Mouse (Mus musculus): ENCODE results near the gene Ston2.
"Not testable (repeated sequence)": the region's sequence is repeated elsewhere in the genome, so short reads cannot be mapped to it uniquely, and the experiment has no call there.

Ston2 gene

DNA sequence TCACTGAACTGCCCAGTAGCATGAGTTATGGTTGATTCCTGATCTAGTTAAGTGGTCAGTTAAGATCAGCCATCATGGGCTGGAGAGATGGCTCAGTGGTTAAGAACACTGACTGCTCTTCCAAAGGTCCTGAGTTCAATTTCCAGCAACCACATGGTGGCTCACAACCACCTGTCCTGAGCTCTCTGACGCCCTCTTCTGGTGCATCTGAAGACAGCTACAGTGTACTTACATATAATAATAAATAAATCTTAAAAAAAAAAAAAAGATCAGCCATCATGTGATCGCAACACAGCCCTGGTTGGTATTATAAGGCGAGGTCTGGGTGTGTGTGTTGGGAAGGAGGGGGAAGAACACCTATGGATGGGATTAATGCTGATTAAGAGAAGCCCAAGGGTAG, 259 bp upstream of the Ston2 start:
- DNase-seq, result not testable (repeated sequence)

DNA sequence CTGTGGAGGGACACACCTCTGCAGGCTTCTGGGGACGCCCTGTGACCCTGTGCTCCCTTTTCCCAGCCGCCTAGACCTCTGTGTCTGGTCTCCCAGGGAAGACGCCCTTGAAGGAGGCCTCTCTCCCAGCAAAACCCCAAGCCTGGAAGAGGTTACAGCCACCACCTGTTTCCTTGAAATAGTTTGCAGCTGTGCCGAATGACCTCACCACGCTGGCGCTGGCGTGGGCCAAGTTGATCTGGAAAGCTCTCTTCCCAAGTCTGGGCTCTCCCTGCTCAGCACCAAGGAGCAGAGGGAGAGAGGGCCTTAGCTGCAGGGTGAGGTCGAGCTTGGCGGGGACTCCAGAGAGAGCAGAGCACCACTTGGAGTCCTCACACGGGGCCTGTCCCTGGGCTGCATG, 1.8 kb downstream of the Ston2 start:
- no peak for DNase-seq

DNA sequence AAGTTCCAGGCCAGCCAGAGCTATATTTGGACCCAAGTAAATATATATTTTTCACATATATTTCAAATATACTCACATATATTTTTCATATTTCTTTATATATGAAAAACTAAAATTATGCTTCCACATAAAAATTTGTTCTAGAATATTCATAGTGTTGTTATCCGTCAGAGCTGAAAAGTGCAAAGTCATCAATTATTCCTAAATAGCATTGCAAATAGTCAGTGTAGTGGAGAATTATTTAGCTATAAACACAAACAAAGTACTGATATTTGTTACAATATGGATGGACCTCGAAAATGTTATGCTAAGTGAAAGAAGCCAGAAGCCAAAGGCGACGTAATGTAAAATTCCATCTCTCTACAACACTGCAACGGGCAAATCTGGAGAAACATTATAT, 6.8 kb downstream of the Ston2 start:
- no peak for DNase-seq

DNA sequence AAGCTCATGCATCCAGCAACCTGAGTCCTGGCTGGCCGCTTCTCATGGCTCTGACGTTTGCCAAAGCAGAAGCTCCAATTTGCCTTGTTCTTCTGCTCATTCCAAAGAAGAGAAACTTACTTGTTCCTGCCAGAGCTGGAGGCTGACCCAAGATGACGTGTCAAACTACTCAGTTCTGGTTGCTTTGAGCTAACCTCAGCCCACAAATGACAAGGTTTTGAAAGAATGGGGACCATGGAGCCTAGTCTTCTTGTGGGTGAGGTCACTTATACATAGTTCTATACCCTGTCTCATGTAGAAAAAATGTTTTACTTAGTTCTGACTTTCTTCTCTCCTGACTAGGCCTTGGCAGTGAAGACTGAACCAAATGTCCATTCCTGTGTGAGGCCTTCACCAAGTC, 7.7 kb downstream of the Ston2 start:
- no peak for DNase-seq

DNA sequence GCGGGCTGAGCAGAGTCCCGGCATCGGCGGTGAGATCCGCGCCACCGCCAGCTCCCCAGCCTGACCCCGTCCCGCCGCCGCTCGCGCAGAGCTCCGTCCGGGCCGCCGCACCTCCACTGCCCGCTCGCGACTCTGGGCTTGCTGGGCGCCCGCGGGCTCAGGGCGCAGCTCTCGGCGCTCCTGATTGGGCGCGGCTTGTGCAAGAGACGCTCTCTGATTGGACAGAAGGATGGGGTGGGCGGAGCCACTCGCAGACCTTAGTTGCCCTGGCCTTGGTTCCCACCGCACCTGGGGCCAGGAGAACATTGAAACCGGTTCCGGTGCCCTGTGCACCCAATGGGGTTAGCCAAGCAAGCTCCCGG, 9.2 kb downstream of the Ston2 start:
- DNase-seq, result peak; percentile 90

DNA sequence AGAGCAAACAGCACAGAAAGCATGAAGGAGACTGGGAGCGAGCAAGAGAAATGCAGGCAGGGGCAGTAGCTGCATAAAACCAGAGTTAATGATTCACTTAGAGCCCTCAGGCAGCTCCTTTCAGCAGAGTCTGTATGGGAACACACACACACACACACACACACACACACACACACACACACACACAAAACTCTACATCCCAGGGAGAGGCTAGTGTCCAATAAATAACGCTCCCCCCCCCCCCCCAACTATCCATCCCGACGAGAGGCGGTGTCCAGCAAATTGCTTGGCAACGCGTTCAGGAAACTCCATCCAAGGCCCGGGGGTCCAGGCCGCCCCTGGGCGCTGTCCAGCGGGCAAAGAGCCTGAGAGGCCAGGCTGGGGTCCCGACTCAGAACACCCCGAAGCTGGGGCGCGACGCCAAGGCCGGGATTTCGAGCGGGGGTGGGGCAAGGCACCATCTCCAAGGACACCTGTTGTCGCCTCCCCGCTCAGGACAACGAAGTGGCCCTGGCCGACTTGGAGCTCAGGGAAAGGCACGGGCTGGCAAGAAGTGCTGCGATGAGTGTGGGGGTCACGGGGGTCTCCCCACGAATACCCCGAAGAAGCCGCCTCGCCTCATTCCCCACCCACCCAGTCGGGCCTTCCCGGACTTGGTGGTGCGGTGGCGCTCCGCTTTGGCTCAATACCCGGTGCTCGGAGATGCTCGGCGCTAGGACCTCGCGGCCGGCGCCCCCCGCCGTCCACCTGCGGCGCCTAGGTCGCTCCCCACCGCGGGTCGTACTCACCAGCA, 9.8 kb downstream of the Ston2 start:
- DNase-seq, result no peak

DNA sequence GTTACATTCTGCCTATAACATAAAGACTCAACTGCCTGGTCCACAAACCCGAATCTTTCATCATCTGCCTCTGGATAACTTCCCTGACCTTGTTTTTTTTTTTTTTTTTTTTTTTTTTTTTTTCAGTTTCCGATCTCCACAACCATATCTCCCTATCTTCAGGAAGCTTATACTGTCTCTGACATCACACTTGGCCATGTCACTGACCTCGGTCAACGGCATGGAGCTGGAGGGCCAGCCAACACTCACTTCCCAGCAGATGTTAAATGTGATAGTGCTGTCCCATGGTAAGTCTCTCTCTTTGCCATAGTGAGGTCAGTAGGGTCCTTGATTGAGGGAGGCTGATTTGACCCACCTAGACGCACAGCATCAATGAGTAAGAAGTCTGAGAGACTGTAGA, 11.8 kb downstream of the Ston2 start:
- DNase-seq, result no peak

DNA sequence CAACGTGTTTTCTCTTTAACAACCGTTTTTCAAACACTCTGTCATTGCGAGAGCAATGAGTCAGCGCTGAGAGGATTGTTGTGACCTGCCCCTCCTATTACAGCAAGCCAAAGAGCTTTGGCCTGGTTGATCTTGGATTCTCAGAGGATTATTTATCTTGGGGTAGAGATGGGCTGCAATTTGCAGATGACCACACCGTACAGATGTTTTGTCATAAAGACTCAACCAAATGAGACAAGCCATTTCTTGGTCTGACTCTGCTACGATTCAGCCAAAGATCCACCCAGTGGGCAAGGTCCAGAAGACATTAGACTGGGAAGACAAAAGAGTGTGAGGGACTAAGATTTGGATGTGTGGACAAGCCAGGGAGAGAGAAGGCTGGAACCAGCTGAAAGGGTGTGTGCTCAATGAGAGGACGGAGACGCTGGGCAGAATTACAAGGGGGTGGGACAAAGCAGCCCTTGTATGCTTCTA, 13.3 kb downstream of the Ston2 start:
- DNase-seq, result no peak

DNA sequence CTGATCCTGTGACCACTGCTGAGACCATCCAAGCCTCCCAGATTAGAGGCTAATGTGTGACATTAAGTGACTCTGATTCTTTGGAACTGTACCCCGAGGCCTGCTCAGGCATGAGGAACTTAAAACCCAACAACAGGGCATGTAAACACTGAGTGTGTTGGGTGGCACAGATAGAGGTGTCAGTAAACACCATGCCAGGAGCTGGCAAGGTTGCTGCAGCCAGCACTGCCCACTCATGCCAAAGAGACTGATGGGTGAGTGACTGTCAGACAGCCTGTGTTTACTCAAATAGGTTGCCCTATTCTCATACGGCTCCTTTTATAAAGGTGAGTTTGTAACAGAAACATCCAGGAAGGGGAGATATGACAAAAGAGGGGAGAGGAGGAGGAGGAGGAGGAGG, 19.3 kb downstream of the Ston2 start:
- no peak for DNase-seq

DNA sequence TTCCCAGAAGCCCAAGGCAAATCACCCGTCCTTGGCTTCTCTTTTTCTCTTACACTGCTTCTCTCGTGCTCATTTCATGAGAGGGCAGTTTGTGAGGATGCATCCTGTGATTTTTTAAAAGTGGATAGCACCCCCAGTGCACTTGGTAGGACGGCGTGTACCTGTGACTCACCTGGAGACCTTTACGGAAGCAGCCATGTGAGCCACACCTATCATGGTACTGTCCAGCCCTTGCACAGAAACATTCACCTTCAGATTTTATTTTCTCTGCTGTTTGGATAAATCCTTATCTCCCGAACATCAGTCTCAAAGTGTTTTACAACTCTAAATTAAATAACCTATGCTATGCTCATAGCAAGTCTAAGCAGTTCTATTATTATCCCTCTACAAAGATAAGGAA, 20.0 kb downstream of the Ston2 start:
- DNase-seq, result no peak

DNA sequence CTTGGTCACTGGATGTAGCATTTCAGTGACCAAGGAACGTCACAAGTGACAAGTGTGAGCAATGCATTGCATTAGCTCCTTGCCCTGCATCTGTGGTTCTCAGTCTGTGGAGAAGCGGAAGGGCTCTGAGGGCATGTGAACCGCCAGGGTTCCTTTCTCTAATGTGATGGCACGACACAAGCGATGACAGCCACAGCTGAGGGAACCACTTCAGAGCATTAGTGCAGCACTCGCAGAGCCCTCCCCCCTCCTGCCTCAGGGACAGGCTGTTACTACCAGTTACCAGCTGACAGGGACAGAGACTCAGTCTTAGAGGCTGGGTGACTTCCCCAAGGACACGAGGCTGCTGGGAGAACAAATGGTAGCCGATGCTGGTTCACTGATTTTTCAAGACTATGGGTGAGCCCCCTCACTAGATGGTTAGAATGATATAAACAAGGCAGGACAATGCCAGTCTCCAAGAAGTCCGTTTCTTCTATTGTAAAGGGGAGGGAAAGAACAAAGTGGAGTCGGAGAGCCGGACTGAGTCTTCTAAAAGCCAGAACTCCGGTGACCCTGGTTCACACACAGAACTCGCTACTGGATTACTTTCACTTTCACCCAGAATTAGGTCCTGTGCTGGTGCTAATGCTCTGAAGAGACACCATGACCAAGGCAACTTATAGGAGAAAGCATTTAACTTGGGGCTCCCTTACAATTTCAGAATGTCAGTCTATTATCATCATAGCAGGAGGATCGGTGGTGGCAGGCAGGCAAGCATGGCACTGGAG, 21.7 kb downstream of the Ston2 start:
- peak; percentile 72 for DNase-seq

DNA sequence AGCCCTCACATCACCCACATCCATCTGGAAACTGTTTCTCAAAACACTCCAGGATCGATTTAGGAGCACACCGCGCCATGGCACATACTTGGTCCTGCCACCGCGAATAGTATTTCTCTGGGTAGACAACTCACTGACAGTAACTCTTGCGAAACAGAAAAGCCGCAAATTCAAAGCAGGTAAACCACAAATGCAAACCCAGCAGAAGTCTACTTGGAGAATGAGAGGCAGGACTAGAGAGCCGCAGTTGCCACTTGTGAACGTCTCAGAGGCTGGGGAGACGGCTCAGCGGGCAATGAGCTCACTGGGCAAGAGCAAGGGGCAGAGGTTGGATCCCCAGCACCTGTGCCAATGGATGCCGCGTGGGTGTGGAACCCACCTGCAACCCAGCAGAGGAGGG, 22.7 kb downstream of the Ston2 start:
- peak; percentile 47 for DNase-seq

DNA sequence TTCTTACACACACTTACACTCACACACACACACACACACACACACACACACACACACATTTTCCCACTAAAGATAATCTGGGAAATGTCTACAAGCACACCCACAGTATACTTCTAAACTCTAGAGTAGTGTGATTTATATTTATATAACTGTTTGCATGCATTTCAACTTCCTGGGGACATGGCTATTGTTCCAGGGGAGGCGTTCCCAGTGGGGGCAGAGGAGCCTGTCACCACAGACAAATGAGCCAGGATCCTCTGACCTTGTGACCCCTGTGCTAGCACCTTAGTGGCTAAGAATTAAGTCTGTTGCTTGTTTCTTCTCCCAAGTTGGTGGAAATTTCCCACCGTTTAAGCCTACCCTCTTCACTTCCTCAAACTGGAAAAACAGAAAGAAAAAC, 23.1 kb downstream of the Ston2 start:
- DNase-seq, result no peak

DNA sequence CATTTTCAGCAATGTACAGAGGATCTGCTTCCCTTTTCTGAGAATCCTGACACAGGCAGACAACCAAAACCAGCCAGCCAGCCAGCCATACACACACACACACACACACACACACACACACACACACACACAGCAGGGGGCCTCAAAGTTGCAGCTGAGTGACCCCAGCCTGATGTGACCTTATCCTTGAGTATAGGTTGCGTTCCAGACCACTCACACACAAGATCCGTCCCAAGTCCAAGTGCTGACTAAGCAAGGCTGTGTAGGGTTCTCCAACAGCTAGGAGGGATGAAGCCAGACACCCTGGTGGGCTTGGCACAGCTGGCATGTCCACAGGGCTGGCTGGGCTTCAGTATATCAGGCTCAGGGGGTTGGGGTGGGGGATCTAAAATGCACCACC, 23.7 kb downstream of the Ston2 start:
- DNase-seq, result no peak

DNA sequence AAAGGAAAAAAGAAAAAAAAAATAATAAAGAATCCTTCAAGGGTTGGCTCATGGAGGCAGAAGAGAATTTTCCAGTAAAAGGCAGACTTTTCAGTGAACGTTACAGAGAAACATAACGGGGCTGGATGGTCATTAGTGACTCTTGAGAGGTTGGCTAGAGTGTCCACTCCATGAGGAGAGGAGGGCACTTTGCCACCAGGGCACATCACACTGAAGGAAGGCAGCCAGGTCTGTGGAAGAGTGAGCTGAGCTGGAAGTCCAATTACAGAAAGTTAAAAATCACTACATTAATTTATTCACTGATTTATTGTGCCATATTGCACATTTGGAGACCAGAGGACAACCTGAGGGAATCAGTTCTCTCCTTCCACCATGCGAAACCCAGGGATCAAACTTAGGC, 28.4 kb downstream of the Ston2 start:
- no peak for DNase-seq

DNA sequence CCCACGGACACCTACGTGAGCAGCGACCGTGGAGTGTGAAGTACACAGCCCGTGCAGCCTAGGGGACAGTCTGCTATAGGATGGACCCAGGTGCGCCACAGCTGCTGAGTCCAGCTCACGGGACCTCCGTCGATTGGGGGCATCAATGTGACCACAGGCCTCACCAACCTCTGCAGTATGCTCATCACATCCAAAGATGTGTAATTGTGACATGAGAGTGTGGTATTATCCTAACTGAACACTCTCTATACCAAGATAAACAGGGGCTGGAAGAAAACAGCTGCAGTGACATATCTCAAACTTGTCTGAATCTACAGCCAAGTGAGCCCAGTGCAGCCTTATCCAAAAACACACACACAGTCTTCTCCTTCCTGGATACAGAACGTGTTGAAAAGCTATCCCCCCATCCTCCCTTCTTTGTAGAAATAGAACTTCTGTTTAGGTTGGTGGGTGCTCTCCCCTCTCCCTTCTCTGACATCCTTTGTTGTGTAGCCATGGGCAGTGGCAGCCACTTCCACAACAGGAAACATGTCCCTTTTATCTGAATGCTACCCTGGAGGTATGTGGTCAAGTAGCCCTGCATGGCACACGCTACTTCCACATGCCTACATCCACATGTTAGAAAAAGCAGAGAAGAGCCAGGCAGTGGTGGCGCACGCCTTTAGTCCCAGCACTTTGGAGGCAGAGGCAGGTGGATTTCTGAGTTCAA, 30.2 kb downstream of the Ston2 start:
- DNase-seq, result no peak

DNA sequence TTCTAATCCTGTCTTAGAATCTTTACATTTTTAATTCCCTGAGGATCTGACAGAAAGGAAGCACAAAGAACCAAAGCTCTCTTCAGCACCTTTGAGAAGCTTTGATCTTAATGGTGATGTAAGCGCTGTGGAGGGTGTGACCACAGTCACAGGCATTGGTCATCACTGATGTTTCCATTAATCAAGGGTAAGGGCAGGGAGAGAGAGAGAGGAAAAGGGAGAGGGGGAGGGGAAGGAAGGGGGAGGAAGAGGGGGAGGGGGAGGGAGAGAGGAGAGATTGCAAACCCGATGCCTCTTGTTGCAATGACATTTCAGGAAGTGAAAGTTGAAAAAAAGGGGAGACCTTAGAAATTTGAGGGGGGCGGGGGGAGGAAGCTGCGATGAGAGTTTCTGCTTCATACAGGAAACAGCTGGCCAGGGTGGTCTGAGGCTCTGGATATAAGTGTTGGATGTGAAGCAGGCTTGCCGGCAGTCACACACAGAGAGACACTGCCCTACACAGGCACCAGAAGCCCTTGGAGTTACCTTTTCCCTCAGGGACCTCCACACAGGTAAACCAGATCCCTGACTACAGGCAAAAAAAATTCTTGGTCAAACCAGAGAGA, 31.5 kb downstream of the Ston2 start:
- DNase-seq, result peak; percentile 61

DNA sequence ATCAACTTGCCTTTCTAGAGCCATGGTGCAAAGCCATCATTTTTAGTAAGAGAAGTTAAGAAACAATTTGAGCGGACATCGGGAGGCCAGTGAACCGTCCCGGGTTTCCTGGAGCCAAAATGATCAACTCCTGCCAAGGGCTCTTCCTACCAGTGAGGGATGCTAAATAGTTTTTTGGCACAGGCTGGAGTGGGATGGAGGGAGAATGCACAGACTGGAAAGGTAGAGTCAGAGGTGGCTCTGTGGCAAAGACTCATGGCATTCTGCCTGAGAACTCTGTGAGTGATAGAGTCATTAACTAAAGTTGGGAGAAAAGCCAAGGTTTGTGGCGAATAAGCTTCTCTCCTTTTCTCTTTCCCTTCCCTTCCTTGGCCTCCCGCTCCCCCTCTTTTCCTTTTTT, 33.6 kb downstream of the Ston2 start:
- DNase-seq, result no peak

DNA sequence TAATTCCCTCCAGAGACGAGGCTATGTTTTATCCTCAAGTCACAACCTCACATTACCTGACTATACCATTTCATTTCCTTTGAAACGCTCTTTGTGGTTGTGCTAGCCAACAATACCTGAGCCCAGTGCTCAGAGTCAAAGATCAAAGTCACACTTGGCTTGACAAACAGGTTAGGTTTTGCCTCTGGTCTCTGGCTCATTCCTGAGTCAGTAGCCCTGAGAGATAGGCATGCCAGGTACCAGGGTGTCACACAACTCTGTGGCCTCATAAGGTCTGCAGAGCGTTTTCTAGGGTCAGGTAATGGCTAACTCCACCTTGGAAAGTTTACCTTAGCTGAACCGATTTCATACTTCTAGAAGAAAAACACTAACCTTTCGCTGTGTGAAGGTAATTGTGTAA, 35.5 kb downstream of the Ston2 start:
- DNase-seq, result no peak

DNA sequence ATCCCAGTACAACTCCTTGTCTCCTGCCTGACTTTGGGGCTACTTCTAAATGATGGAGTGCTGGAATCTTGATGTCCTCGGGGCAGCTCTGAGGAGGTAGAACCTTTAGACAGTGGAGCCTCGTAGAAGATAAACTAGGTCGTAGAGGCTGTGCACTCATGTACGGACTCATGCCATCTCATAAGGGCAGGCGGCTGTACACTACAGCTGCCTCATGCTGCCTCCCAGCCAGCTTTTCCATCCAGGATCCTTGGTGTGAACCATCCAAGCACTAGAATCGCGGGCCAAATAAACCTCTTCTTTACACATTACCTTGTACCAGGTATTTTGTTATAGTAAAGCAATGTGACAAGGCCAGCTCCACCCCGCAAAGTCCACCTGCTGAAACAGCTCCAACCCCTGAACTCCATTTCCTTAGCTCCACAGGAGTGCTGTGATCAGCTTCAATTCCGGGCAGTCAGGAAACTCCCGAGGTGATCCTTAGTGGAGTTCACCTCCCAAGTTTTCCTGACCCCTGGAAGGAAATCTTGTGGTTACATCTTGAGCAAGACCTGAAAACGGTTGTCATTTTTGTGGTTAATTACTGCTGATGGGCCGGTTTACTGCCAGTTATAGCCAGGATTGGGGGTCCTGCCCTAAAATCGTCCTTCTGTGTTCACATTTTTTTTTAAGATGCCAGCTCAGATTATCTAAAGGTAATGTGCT, 36.1 kb downstream of the Ston2 start:
- DNase-seq, result no peak

DNA sequence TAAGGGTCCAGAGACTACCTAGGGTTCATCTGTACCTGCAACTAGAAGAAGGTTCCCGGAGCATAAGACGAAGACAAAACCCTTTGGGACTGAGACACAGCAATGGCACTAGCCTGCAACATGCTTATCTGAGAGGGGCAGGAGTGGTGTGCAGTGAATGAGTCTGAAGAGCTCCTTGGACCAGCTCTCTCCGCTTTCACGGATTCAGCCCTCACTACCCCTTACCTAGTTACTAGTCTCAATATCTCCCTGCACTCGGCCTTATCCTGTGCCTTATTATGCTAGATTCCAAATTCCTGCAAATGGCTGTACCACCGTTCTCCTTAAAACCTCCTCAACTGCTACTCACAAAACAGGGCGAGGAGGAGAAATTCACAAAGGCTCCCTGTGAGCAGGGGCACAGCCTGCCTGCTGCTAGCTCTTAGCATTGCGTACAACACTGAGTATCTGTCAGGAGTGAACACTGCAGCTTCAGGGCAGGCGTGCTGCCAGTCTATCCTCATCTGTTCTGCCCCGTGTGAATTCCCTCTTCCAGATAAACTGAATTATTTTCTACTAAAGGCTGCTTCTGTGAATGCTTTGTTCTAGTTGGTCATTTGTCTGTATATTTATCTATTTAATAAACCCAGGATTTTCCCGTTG, 38.5 kb downstream of the Ston2 start:
- DNase-seq, result no peak

DNA sequence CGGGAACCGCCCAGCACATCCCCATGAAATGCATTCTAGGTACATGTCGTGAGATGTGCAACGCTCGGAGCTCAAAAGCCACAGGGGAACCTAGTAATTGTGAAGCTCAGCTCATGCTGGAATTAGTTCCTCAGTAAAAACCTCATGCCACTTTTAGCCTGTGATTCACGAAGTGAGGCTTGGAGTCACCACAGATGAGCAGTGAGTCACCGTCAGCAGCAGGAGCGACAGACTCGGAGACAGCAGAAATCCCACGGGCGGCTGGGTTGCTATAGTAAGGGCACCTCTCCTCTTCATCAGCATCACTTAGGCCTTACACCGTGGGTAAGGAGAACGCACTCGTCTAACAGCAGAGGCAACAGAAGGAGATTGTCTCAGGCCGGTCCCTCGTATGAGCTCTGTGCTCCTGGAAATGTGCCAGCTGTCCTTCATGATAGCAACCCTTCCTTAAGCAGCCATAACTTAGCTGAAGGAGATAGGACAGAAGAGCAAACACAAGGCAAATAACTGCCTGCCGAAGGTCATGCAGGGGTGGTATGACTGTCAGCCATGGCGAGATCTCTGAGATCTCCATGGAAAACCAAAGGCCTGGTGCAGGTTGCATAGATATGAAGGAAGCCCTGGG, 39.8 kb downstream of the Ston2 start:
- no peak for DNase-seq
